Mouse (Mus musculus) forebrain, postnatal 0 days (tissue): ENCODE results near the gene Gpr33. TPM values are rescaled to one million over a fixed set of nuclear protein-coding genes. Genes with fewer than 3 reads are reported as not detected.

Experiments
- ATAC-seq: fragments of 200-750 bp; cut with Nextera tagmentation; 2 replicates; pipeline ENCODE4 v1.8.0; 2017; ENCODE audit warnings: mild to moderate bottlenecking, moderate library complexity
- DNase-seq: peaks from one replicate; pipeline ENCODE4 v3.0.0-alpha.2; 2015
- H3K27ac ChIP-seq: fragments of 300-500 bp; sonication (generic); 2 replicates; pipeline ENCODE4 v1.5.1; 2014; ENCODE audit warnings: low read depth, mild to moderate bottlenecking, antibody characterized with exemption, low read length, moderate library complexity, mixed read lengths
- H3K27me3 ChIP-seq: fragments of 300-500 bp; sonication (generic); 2 replicates; pipeline ENCODE4 v1.6.1; 2014; ENCODE audit warnings: mild to moderate bottlenecking, low read length, mixed read lengths; ENCODE audit not compliant: insufficient read depth
- H3K36me3 ChIP-seq: fragments of 300-500 bp; sonication (generic); 2 replicates; pipeline ENCODE4 v1.6.1; 2014; ENCODE audit warnings: mild to moderate bottlenecking, moderate library complexity; ENCODE audit not compliant: insufficient read depth
- H3K4me1 ChIP-seq: fragments of 300-500 bp; sonication (generic); 2 replicates; pipeline ENCODE4 v1.6.1; 2014; ENCODE audit warnings: antibody characterized with exemption; ENCODE audit not compliant: insufficient read depth
- H3K4me2 ChIP-seq: fragments of 300-500 bp; sonication (generic); 2 replicates; pipeline ENCODE4 v1.6.1; 2014; ENCODE audit warnings: low read depth, mild to moderate bottlenecking, moderate library complexity
- H3K4me3 ChIP-seq: fragments of 300-500 bp; sonication (generic); 2 replicates; pipeline ENCODE4 v1.5.1; 2014; ENCODE audit warnings: low read depth, low read length, mixed read lengths
- H3K9ac ChIP-seq: fragments of 300-500 bp; sonication (generic); 2 replicates; pipeline ENCODE4 v1.6.1; 2014; ENCODE audit warnings: mild to moderate bottlenecking
- H3K9me3 ChIP-seq: fragments of 300-500 bp; sonication (generic); 2 replicates; pipeline ENCODE4 v1.6.1; 2016; ENCODE audit warnings: low read length
- CTCF ChIP-seq: sonication (generic); IDR thresholded peaks from 2 replicates; pipeline ENCODE4 v1.5.1; 2016; ENCODE audit warnings: antibody characterized with exemption, control low read depth, low read depth
- WGBS: fragments of 180-500 bp; shearing (Covaris S2); extraction: QIAGEN DNeasy Blood & Tissue Kit; methylation state at CpG from one replicate; pipeline ENCODE4 v1.1.7; 2014; 5-methylcytosine and 5-hydroxymethylcytosine counted together
- polyA plus RNA-seq: library from polyadenylated mRNA; unstranded; fragments of >200 nt; fragmentation: Nextera tagmentation; extraction: Ambion mirVana; gene quantifications from 2 replicates; pipeline ENCODE4 v1.2.1, GENCODE M21; 2015
- total RNA-seq: library from RNA; depleted of rRNA; stranded (reverse); fragments of >200 nt; gene quantifications from 2 replicates; pipeline ENCODE4 v1.2.3, GENCODE M21; 2014

The Gpr33 gene
- total and polyA plus RNA-seq, 2 experiments from 2014 or later, result not detected

- H3K4me3 ChIP-seq, result no peak overlapping the region
- no peaks in the 10 kb centered on the region for H3K4me1 ChIP-seq
- H3K4me2 ChIP-seq, result no peak overlapping the region
- no peak for TF ChIP-seq CTCF
- no peak overlapping the region for H3K9ac ChIP-seq
- H3K27me3 ChIP-seq, result no peaks in the 10 kb centered on the region
- DNase-seq (peak; percentile 25), ATAC-seq (no peak)
- 78% methylated on average over 7 of the region's 7 CpGs for WGBS
- no peaks in the 10 kb centered on the region for H3K9me3 ChIP-seq
- H3K36me3 ChIP-seq, result no peaks in the 10 kb centered on the region
- H3K27ac ChIP-seq, result no peak overlapping the region
These were observed 13.3 kb downstream of the Gpr33 start for GRCm38 (mm10) chr12:52014494-52015029.

- Histone ChIP-seq H3K36me3 (no peaks in the 10 kb centered on the region), H3K27ac (no peak overlapping the region), H3K27me3 (no peaks in the 10 kb centered on the region), H3K9me3 (no peaks in the 10 kb centered on the region), H3K4me3 (no peak overlapping the region), H3K9ac (no peak overlapping the region), H3K4me2 (no peak overlapping the region), H3K4me1 (no peaks in the 10 kb centered on the region)
- ATAC-seq (no peak), DNase-seq (no peak)
- TF ChIP-seq CTCF, result no peak
- 90% methylated on average over 11 of the region's 11 CpGs for WGBS
These were observed 13.8 kb downstream of the Gpr33 start for GRCm38 (mm10) chr12:52014044-52014443.

DNA sequence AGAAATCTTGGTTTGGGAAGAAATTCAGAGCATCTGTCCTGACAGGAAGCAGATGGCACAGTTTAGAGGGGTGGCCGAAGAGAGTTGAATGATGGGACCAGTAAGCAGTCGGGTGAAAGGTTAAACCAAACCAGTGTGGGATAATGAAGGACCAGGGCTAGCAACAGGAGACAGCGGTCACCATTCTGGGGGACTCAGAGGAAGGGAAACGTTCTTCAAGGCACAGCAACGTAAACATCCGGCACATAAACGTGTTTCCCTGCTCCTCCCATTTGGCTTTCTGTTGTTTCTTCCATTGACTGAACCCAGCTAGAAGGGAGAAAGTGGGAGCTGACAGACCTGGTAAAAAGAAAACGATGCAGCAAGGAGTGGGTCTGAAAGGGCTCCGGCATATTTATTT lies 14.6 kb downstream of the Gpr33 start:
- Histone ChIP-seq H3K36me3 (no peaks in the 10 kb centered on the region), H3K27ac (no peak overlapping the region), H3K4me3 (no peak overlapping the region), H3K27me3 (no peaks in the 10 kb centered on the region), H3K4me2 (no peak overlapping the region), H3K9me3 (no peaks in the 10 kb centered on the region), H3K9ac (no peak overlapping the region), H3K4me1 (no peaks in the 10 kb centered on the region)
- DNase-seq (no peak), ATAC-seq (no peak)
- no peak for TF ChIP-seq CTCF
- 70% methylated on average over 9 of the region's 9 CpGs for WGBS

DNA sequence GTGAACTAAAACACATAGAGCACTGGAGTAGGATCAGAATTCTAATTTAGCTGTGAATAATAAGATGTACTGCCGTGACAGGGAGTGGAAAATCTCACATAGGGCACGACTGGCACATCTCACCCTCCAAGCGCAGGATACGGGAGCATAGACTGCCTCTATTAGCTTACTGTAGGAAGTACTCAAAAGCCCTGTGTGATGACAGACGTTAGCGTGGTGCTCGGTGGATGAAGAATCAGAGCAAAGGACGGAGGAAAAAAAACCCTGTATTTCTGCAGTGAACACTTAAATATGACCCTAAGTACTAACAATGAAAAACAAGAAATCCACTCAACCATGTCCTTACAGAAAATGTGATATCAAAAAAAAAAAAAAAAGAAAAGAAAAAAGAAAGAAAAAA lies 15.7 kb downstream of the Gpr33 start:
- no peaks in the 10 kb centered on the region for H3K4me1 ChIP-seq
- H3K4me3 ChIP-seq, result no peak overlapping the region
- no peak for DNase-seq
- no peak for TF ChIP-seq CTCF
- WGBS, result 76% methylated on average over 8 of the region's 8 CpGs
- H3K9me3 ChIP-seq, result no peaks in the 10 kb centered on the region
- no peak overlapping the region for H3K27ac ChIP-seq
- no peak overlapping the region for H3K4me2 ChIP-seq
- no peaks in the 10 kb centered on the region for H3K36me3 ChIP-seq
- no peak for ATAC-seq
- H3K9ac ChIP-seq, result no peak overlapping the region
- no peaks in the 10 kb centered on the region for H3K27me3 ChIP-seq

DNA sequence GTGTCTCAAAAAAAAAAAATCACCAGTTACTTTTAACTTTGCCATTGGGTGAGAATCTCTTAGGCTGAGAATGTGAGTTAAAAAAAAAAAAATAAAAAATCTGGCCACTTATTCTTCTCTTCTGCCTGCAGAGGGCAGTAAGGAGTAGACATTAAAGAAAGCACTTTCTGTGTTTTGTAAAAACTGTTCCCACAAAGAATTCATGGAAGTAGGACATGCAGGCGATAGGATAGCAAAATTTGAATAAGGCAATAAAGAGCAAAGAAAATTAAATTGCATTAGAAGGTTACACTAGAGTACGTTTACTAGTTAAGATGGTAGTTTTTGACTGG lies 17.3 kb downstream of the Gpr33 start:
- Histone ChIP-seq H3K4me3 (peak overlapping the region; percentile 38), H3K9ac (peak overlapping the region; percentile 28; the same call in 1 of the 2 replicates), H3K27me3 (no peaks in the 10 kb centered on the region), H3K36me3 (no peaks in the 10 kb centered on the region), H3K9me3 (no peaks in the 10 kb centered on the region), H3K4me1 (no peaks in the 10 kb centered on the region), H3K4me2 (peak overlapping the region; percentile 57), H3K27ac (peak overlapping the region; percentile 40; the same call in 1 of the 2 replicates)
- peak; percentile 72 for TF ChIP-seq CTCF
- WGBS, result 29% methylated on average over 2 of the region's 2 CpGs
- ATAC-seq (no peak), DNase-seq (peak; percentile 86)

GRCm38 (mm10) chr12:52009928-52010629 lies 17.8 kb downstream of the Gpr33 start:
- ATAC-seq (no peak), DNase-seq (peak; percentile 32)
- peak overlapping the region; percentile 28; the same call in 1 of the 2 replicates for H3K9ac ChIP-seq
- H3K27ac ChIP-seq, result peak overlapping the region; percentile 40; the same call in 1 of the 2 replicates
- H3K9me3 ChIP-seq, result no peaks in the 10 kb centered on the region
- WGBS, result 10% methylated on average over 15 of the region's 15 CpGs
- TF ChIP-seq CTCF, result no peak
- H3K36me3 ChIP-seq, result no peaks in the 10 kb centered on the region
- no peaks in the 10 kb centered on the region for H3K4me1 ChIP-seq
- peak overlapping the region; percentile 57 for H3K4me2 ChIP-seq
- peak overlapping the region; percentile 38 for H3K4me3 ChIP-seq
- no peaks in the 10 kb centered on the region for H3K27me3 ChIP-seq

- H3K4me2 ChIP-seq, result peak overlapping the region; percentile 74
- no peaks in the 10 kb centered on the region for H3K4me1 ChIP-seq
- H3K36me3 ChIP-seq, result no peaks in the 10 kb centered on the region
- peak overlapping the region; percentile 78 for H3K9ac ChIP-seq
- no peaks in the 10 kb centered on the region for H3K27me3 ChIP-seq
- H3K4me3 ChIP-seq, result peak overlapping the region; percentile 81
- no peak overlapping the region for H3K27ac ChIP-seq
- 35% methylated on average over 5 of the region's 5 CpGs for WGBS
- TF ChIP-seq CTCF, result no peak
- DNase-seq (no peak), ATAC-seq (peak; percentile 62)
- H3K9me3 ChIP-seq, result no peaks in the 10 kb centered on the region
These were observed 21.2 kb downstream of the Gpr33 start for GRCm38 (mm10) chr12:52006633-52006994.
